Mouse (Mus musculus): ENCODE results near the gene Selenow. TPM values are rescaled to one million over a fixed set of nuclear protein-coding genes. Genes with fewer than 3 reads are reported as not detected.

Selenow gene
- polyA plus RNA-seq, 1 experiment, result 931 TPM

GRCm38 (mm10) chr7:15952416-15952815, 30.2 kb upstream of the Selenow start:
- 73% methylated on average over 3 of the region's 3 CpGs for whole genome bisulfite sequencing
- no peak for TF ChIP-seq CTCF (IDR thresholded peaks at IDR 0.05; ENCODE audit: borderline replicate concordance, insufficient read depth, low read depth, low read length)
- no peak for TF ChIP-seq POLR2A (IDR thresholded peaks at IDR 0.05; ENCODE audit: borderline replicate concordance, insufficient read depth, low read length)
- H3K4me1 ChIP-seq (ENCODE audit: control insufficient read depth, insufficient read depth, low read length), result no peaks in the 10 kb centered on the region
- no peaks in the 10 kb centered on the region for H3K27me3 ChIP-seq (ENCODE audit: control insufficient read depth, insufficient read depth, low read length)
- no peak overlapping the region for H3K4me3 ChIP-seq (replicated peaks; ENCODE audit: insufficient read depth, low read depth, low read length)
- no peak for DNase-seq
- H3K27ac ChIP-seq (ENCODE audit: insufficient read depth, low read length), result no peak overlapping the region

GRCm38 (mm10) chr7:15950008-15950407, 27.8 kb upstream of the Selenow start:
- no peak overlapping the region for H3K4me3 ChIP-seq (replicated peaks; ENCODE audit: insufficient read depth, low read depth, low read length)
- no peak for DNase-seq
- H3K27me3 ChIP-seq (ENCODE audit: control insufficient read depth, insufficient read depth, low read length), result no peaks in the 10 kb centered on the region
- no peak for TF ChIP-seq POLR2A (IDR thresholded peaks at IDR 0.05; ENCODE audit: borderline replicate concordance, insufficient read depth, low read length)
- TF ChIP-seq CTCF (IDR thresholded peaks at IDR 0.05; ENCODE audit: borderline replicate concordance, insufficient read depth, low read depth, low read length), result no peak
- 79% methylated on average over 15 of the region's 15 CpGs for WGBS
- H3K4me1 ChIP-seq (ENCODE audit: control insufficient read depth, insufficient read depth, low read length), result peaks cover under 1% of the 10 kb centered on the region; the same call in 1 of the 2 replicates
- no peak overlapping the region for H3K27ac ChIP-seq (ENCODE audit: insufficient read depth, low read length)

- peaks cover 3% of the 10 kb centered on the region; the same call in 1 of the 2 replicates for H3K4me1 ChIP-seq (ENCODE audit: control insufficient read depth, insufficient read depth, low read length)
- no peak overlapping the region for H3K4me3 ChIP-seq (replicated peaks; ENCODE audit: insufficient read depth, low read depth, low read length)
- no peaks in the 10 kb centered on the region for H3K27me3 ChIP-seq (ENCODE audit: control insufficient read depth, insufficient read depth, low read length)
- no peak for DNase-seq
- TF ChIP-seq CTCF (IDR thresholded peaks at IDR 0.05; ENCODE audit: borderline replicate concordance, insufficient read depth, low read depth, low read length), result no peak
- TF ChIP-seq POLR2A (IDR thresholded peaks at IDR 0.05; ENCODE audit: borderline replicate concordance, insufficient read depth, low read length), result no peak
- 88% methylated on average over 7 of the region's 7 CpGs for WGBS
- no peak overlapping the region for H3K27ac ChIP-seq (ENCODE audit: insufficient read depth, low read length)
These were observed 27.1 kb upstream of the Selenow start for GRCm38 (mm10) chr7:15949216-15949790.

GRCm38 (mm10) chr7:15948381-15948941, 26.3 kb upstream of the Selenow start:
- Histone ChIP-seq H3K27ac (ENCODE audit: insufficient read depth, low read length) (peak overlapping the region; percentile 8; the same call in 1 of the 2 replicates), H3K4me1 (ENCODE audit: control insufficient read depth, insufficient read depth, low read length) (peaks cover 3% of the 10 kb centered on the region; the same call in 1 of the 2 replicates), H3K4me3 (replicated peaks; ENCODE audit: insufficient read depth, low read depth, low read length) (peak overlapping the region; percentile 67), H3K27me3 (ENCODE audit: control insufficient read depth, insufficient read depth, low read length) (no peaks in the 10 kb centered on the region)
- WGBS, result 1% methylated on average over 23 of the region's 23 CpGs
- peak; percentile 85 to 86 for DNase-seq
- TF ChIP-seq POLR2A (IDR thresholded peaks at IDR 0.05; ENCODE audit: borderline replicate concordance, insufficient read depth, low read length) (peak; percentile 68; the same call in 1 of the 2 replicates), CTCF (IDR thresholded peaks at IDR 0.05; ENCODE audit: borderline replicate concordance, insufficient read depth, low read depth, low read length) (peak; percentile 94)

GRCm38 (mm10) chr7:15947653-15948260, 25.6 kb upstream of the Selenow start:
- peaks cover 3% of the 10 kb centered on the region; the same call in 1 of the 2 replicates for H3K4me1 ChIP-seq (ENCODE audit: control insufficient read depth, insufficient read depth, low read length)
- no peaks in the 10 kb centered on the region for H3K27me3 ChIP-seq (ENCODE audit: control insufficient read depth, insufficient read depth, low read length)
- TF ChIP-seq POLR2A (IDR thresholded peaks at IDR 0.05; ENCODE audit: borderline replicate concordance, insufficient read depth, low read length) (no peak), CTCF (IDR thresholded peaks at IDR 0.05; ENCODE audit: borderline replicate concordance, insufficient read depth, low read depth, low read length) (no peak)
- DNase-seq, result no peak
- no peak overlapping the region for H3K4me3 ChIP-seq (replicated peaks; ENCODE audit: insufficient read depth, low read depth, low read length)
- WGBS, result 58% methylated on average over 4 of the region's 4 CpGs
- H3K27ac ChIP-seq (ENCODE audit: insufficient read depth, low read length), result no peak overlapping the region

GRCm38 (mm10) chr7:15945721-15946536, 23.7 kb upstream of the Selenow start, which contains the start of gene Nop53:
Gene Nop53 (minus strand): TSS chr7:15946074.
- Histone ChIP-seq H3K27ac (ENCODE audit: insufficient read depth, low read length) (peak within 1 kb of the TSS; percentile 99), H3K4me3 (replicated peaks; ENCODE audit: insufficient read depth, low read depth, low read length) (peak within 1 kb of the TSS; percentile 90), H3K27me3 (ENCODE audit: control insufficient read depth, insufficient read depth, low read length) (no peaks in the 10 kb centered on the region), H3K4me1 (ENCODE audit: control insufficient read depth, insufficient read depth, low read length) (peaks cover 3% of the 10 kb centered on the region; the same call in 1 of the 2 replicates)
- DNase-seq, result peak; percentile 95 to 98
- TF ChIP-seq CTCF (IDR thresholded peaks at IDR 0.05; ENCODE audit: borderline replicate concordance, insufficient read depth, low read depth, low read length) (no peak), POLR2A (IDR thresholded peaks at IDR 0.05; ENCODE audit: borderline replicate concordance, insufficient read depth, low read length) (no peak; the same call in none of the 2 replicates)
- 2% methylated on average over 59 of the region's 59 CpGs for WGBS

- peak in 1 of 2 experiments; percentile 36 for DNase-seq
- WGBS, result 2% methylated on average over 8 of the region's 8 CpGs
These were observed 23.0 kb upstream of the Selenow start for GRCm38 (mm10) chr7:15945211-15945610.

More at GRCm38 (mm10) chr7:15945211-15945610, 23.0 kb upstream of the Selenow start:
- Histone ChIP-seq H3K27ac (ENCODE audit: insufficient read depth, low read length) (no peak overlapping the region), H3K4me1 (ENCODE audit: control insufficient read depth, insufficient read depth, low read length) (peaks cover 3% of the 10 kb centered on the region; the same call in 1 of the 2 replicates), H3K27me3 (ENCODE audit: control insufficient read depth, insufficient read depth, low read length) (no peaks in the 10 kb centered on the region), H3K4me3 (replicated peaks; ENCODE audit: insufficient read depth, low read depth, low read length) (peak overlapping the region; percentile 90)
- TF ChIP-seq POLR2A (IDR thresholded peaks at IDR 0.05; ENCODE audit: borderline replicate concordance, insufficient read depth, low read length), result no peak
- TF ChIP-seq CTCF (IDR thresholded peaks at IDR 0.05; ENCODE audit: borderline replicate concordance, insufficient read depth, low read depth, low read length), result no peak

Data from cerebellum, adult 2 months (tissue).